Mouse (Mus musculus) intestine, postnatal 0 days (tissue): Measurements from ENCODE around the gene Gys1. TPM values are rescaled to one million over a fixed set of nuclear protein-coding genes. Genes with fewer than 3 reads are reported as not detected.
"Not testable (repeated sequence)": the region's sequence is repeated elsewhere in the genome, so short reads cannot be mapped to it uniquely, and the experiment has no call there.

ENCODE experiments used
- ATAC-seq: fragments of 200-750 bp; cut with Nextera tagmentation; 2 replicates; pipeline ENCODE4 v1.8.0; 2017; ENCODE audit warnings: mild to moderate bottlenecking, moderate TSS enrichment, moderate library complexity
- H3K27ac ChIP-seq: fragments of 300-500 bp; sonication (generic); 2 replicates; pipeline ENCODE4 v1.5.1; 2014; ENCODE audit warnings: mild to moderate bottlenecking, low read depth, low read length, moderate library complexity
- H3K27me3 ChIP-seq: fragments of 300-500 bp; sonication (generic); replicated peaks from 2 replicates; pipeline ENCODE4 v1.6.1; 2014; ENCODE audit warnings: low read length, mixed read lengths; ENCODE audit not compliant: control insufficient read depth, insufficient read depth
- H3K36me3 ChIP-seq: fragments of 300-500 bp; sonication (generic); 2 replicates; pipeline ENCODE4 v1.6.1; 2014; ENCODE audit warnings: mild to moderate bottlenecking, moderate library complexity; ENCODE audit not compliant: control insufficient read depth, insufficient read depth
- H3K4me1 ChIP-seq: fragments of 300-500 bp; sonication (generic); replicated peaks from 2 replicates; pipeline ENCODE4 v1.6.1; 2014; ENCODE audit warnings: antibody characterized with exemption, low read length, mixed read lengths; ENCODE audit not compliant: control insufficient read depth, insufficient read depth
- H3K4me2 ChIP-seq: fragments of 300-500 bp; sonication (generic); replicated peaks from 2 replicates; pipeline ENCODE4 v1.6.1; 2014; ENCODE audit warnings: low read depth, mild to moderate bottlenecking, moderate library complexity
- H3K4me3 ChIP-seq: fragments of 300-500 bp; sonication (generic); 2 replicates; pipeline ENCODE4 v1.5.1; 2014; ENCODE audit warnings: low read depth, low read length
- H3K9ac ChIP-seq: fragments of 300-500 bp; sonication (generic); 2 replicates; pipeline ENCODE4 v1.6.1; 2014; ENCODE audit warnings: mild to moderate bottlenecking, low read depth, low read length
- H3K9me3 ChIP-seq: fragments of 300-500 bp; sonication (generic); 2 replicates; pipeline ENCODE4 v1.6.1; 2016; ENCODE audit warnings: mixed run types; ENCODE audit not compliant: control insufficient read depth
- CTCF ChIP-seq: sonication (generic); IDR thresholded peaks from 2 replicates; pipeline ENCODE4 v1.5.1; 2016; ENCODE audit warnings: low read depth, mild to moderate bottlenecking, control low read depth, antibody characterized with exemption, moderate library complexity
- WGBS: fragments of 180-500 bp; shearing (Covaris S2); extraction: QIAGEN DNeasy Blood & Tissue Kit; methylation state at CpG from one replicate; pipeline ENCODE4 v1.1.7; 2014; 5-methylcytosine and 5-hydroxymethylcytosine counted together
- polyA plus RNA-seq: library from polyadenylated mRNA; unstranded; fragments of >200 nt; fragmentation: Nextera tagmentation; extraction: Ambion mirVana; gene quantifications from 2 replicates; pipeline ENCODE4 v1.2.1, GENCODE M21; 2015

Gys1 gene
- polyA plus RNA-seq, 1 experiment from 2014 or later: 10.4 TPM

DNA sequence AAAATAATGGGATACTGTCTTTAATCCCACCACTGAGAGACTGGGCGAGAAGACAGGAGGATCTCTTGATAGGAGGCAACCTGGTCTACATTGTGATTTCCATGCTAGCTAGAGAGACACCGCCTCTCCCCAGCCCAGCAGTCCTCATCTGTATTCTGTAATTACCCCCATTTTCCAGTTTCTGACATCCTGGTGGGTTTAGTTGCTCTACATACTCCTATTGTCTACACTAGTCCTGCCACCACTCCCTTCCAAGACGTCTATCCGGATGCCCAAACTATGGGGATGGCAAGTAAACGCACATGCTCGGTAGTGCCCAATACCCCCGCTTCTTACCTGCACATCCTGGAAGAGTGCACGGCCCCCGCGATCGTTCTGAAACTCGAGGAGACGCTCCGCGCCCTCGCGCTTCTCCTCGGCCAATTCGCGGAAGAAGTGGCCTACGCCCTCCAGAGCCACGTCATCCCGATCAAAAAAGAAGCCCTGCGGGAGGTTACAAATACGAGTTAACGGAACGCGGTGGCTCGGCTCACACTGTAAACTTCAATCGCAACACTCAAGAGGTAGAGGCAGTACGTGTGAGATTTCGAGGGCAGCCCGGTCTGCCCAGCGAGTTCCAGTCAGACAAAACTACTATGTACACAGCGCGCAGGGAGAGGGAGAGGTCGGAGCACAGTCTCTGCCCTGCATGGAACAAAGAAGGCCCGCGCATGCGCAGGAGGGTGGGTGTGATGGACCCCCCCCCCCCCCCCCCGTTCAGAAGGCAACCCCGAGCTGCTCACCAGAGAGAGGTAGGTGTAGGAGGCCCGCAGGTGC, 24.3 kb downstream of the Gys1 start:
- Histone ChIP-seq H3K4me2 (peak overlapping the region; percentile 73), H3K36me3 (peaks cover 53% of the 10 kb centered on the region), H3K27me3 (no peaks in the 10 kb centered on the region), H3K9ac (peak overlapping the region; percentile 57), H3K27ac (peak overlapping the region; percentile 94), H3K9me3 (no peaks in the 10 kb centered on the region), H3K4me3 (peak overlapping the region; percentile 74), H3K4me1 (0 out of 2 replicates have a peak, but pooled peaks cover 9% of the 10 kb centered on the region)
- WGBS: under 1% methylated on average over 41 of the region's 43 CpGs
- ATAC-seq: peak; percentile 32
- no peak for TF ChIP-seq CTCF

DNA sequence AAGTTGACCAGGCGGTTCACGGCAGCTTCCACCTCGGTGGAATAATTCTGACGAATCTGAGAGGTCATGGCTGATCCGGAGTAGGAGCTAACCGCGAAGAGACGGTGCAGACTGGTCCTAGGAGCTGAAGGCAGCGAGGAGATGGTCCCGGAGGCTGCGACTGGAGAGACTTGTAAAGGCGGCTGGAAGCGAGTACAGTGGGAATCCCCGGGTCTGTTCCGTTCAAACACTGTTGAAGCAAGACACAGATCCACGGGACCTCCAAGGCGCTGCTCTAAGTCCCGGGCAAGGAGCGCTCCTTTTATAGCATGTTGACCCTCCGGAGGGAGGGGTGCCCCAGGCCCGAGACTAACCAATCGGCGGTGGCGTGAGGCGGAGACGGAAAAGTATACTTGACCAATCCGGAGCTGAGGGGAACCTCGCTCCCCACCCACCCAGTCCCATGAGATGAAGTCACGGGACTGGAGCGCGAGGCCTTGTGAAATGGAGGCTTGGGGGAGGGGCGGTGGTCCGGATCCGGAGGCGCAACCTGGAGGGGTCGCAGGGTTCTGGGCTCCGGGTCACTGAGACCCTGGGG, 25.0 kb downstream of the Gys1 start, which contains the start of gene Ftl1:
Gene Ftl1, minus strand, starts transcription at position 321 of the 577 bp plus-strand sequence.
- Histone ChIP-seq H3K4me3 (peak within 1 kb of the TSS; percentile 74), H3K27ac (peak within 1 kb of the TSS; percentile 94), H3K4me2 (peak within 1 kb of the TSS; percentile 73), H3K36me3 (peaks cover 48% of the 10 kb centered on the region), H3K9ac (peak within 1 kb of the TSS; percentile 57)
- H3K4me1 ChIP-seq, H3K9me3 ChIP-seq, H3K27me3 ChIP-seq: not testable (repeated sequence)
- WGBS: 1% methylated on average over 28 of the region's 37 CpGs
- ATAC-seq: peak; percentile 84

DNA sequence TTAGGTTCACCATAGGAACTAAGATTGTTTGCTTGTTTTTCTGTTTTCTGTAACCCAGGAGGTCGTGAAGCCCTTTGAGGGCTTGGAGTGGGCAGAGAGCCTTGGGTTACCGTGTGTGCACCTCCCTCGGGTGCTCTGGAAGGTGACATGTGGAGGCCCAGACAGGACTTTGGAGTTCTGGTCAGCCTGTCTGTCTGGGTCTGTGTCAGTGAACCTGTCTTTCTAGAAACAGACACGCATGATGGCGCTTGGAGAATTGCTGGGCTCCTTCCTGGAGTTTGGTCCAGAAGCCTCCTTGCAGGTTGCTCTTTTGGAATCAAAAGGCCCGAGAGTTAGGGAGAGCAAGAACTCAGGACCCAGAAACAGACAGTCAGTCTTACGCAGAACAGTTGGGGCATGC, 25.7 kb downstream of the Gys1 start:
- Histone ChIP-seq H3K9ac (peak overlapping the region; percentile 51; the same call in 1 of the 2 replicates), H3K36me3 (peaks cover 46% of the 10 kb centered on the region), H3K27ac (peak overlapping the region; percentile 94), H3K4me3 (peak overlapping the region; percentile 74), H3K27me3 (no peaks in the 10 kb centered on the region), H3K4me1 (0 out of 2 replicates have a peak, but pooled peaks cover 9% of the 10 kb centered on the region), H3K4me2 (peak overlapping the region; percentile 65), H3K9me3 (no peaks in the 10 kb centered on the region)
- ATAC-seq: peak; percentile 44
- no peak for TF ChIP-seq CTCF
- 37% methylated on average over 7 of the region's 7 CpGs for WGBS

DNA sequence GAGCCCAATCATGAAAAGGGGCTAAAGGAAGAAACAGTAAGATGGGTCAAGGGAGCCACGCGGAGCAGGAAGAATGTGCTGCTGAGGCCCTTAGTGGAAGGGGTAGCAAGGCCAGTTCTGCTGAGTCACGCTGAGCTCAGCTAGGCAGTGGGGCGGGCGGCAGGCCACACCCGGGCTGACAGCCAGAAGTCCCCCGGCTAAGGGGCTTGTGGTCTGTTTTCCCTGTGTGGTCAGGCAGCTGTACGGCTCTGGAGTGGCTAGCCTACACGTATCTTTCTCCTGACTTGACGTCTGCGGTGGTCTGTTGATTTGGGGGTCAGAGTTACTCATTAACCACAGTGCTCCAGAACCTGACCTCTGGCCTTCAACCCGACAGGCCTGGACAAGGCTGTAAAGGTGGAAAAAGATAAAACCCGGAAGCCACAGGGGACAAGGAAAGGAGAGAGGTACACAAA, 26.2 kb downstream of the Gys1 start:
- H3K9ac ChIP-seq: peak overlapping the region; percentile 51; the same call in 1 of the 2 replicates
- peak overlapping the region; percentile 94 for H3K27ac ChIP-seq
- H3K4me3 ChIP-seq: peak overlapping the region; percentile 74
- 0 out of 2 replicates have a peak, but pooled peaks cover 11% of the 10 kb centered on the region for H3K4me1 ChIP-seq
- peaks cover 45% of the 10 kb centered on the region for H3K36me3 ChIP-seq
- no peaks in the 10 kb centered on the region for H3K27me3 ChIP-seq
- TF ChIP-seq CTCF: no peak
- peak overlapping the region; percentile 65 for H3K4me2 ChIP-seq
- peak; percentile 50 for ATAC-seq
- no peaks in the 10 kb centered on the region for H3K9me3 ChIP-seq
- 3% methylated on average over 13 of the region's 13 CpGs for WGBS

DNA sequence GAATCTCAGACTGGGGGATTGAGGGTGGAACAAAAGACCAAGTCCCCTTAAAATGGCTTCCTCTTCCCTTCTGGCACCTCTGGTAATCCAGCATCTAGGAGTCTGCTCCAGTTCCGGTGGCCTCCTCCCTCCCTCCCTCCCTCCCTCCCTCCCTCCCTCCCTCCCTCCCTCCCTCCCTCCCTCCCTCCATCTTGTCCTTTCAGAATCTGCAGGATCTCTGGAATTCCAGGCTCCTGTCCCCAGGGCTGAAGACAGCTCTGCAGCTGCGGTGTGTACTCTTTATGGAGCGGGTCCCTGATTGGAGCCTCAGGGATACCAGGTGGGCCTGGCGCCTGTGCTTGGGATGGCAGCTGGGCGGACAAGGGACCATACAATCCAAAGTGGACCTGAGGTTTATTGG, 26.7 kb downstream of the Gys1 start:
- Histone ChIP-seq H3K4me2 (peak overlapping the region; percentile 65), H3K9ac (peak overlapping the region; percentile 51; the same call in 1 of the 2 replicates), H3K36me3 (peaks cover 45% of the 10 kb centered on the region), H3K9me3 (no peaks in the 10 kb centered on the region), H3K27me3 (no peaks in the 10 kb centered on the region), H3K27ac (peak overlapping the region; percentile 94), H3K4me1 (0 out of 2 replicates have a peak, but pooled peaks cover 14% of the 10 kb centered on the region), H3K4me3 (no peak overlapping the region)
- TF ChIP-seq CTCF: no peak
- 44% methylated on average over 4 of the region's 5 CpGs for WGBS
- 0 out of 2 replicates have a peak, but pooled peaks have one; percentile 0 for ATAC-seq

DNA sequence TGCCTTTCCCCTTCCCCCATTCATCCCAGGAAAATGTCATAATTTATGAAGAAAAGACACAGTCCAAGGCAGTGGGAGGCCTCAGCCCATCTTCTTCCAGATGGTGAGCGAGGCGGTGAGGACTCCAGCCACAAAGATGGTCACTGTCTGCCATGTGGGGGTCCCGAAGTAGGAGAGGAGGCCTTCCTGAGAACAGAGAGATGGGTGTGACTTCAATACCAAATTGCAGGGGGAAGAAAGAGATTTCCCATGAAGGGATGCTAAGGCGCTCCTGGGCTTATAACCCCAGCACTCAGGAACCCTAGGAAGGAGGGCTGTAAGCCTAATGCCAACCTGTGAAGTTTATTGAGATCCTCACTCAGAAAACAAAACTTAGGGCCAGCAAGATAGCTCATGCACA, 27.1 kb downstream of the Gys1 start:
- TF ChIP-seq CTCF: no peak
- Histone ChIP-seq H3K36me3 (peaks cover 43% of the 10 kb centered on the region), H3K4me1 (0 out of 2 replicates have a peak, but pooled peaks cover 14% of the 10 kb centered on the region), H3K27ac (peak overlapping the region; percentile 94), H3K4me3 (no peak overlapping the region), H3K9me3 (no peaks in the 10 kb centered on the region), H3K9ac (no peak overlapping the region), H3K27me3 (no peaks in the 10 kb centered on the region), H3K4me2 (peak overlapping the region; percentile 65)
- WGBS: 87% methylated on average over 4 of the region's 4 CpGs
- ATAC-seq: no peak
